Mouse (Mus musculus): ENCODE results near the gene Col5a2. TPM values are rescaled to one million over a fixed set of nuclear protein-coding genes. Genes with fewer than 3 reads are reported as not detected.

The Col5a2 gene
- polyA plus RNA-seq, 1 experiment from 2014 or later: 44.7 TPM

Other genes with a start within 250 kb of the Col5a2 start
- gene Col3a1, start 191.7 kb downstream of the Col5a2 start, polyA plus RNA-seq (2015; fragmentation: Nextera tagmentation; extraction: Ambion mirVana): 920 and 1,120 TPM in 2 replicates